Mouse (Mus musculus) brown adipose tissue, adult 24 weeks (tissue): ENCODE data around the gene A630076J17Rik. TPM values are rescaled to one million over a fixed set of nuclear protein-coding genes. Genes with fewer than 3 reads are reported as not detected.
A peak's percentile ranks its signal among the peaks of the same experiment; 100 is the strongest.

ENCODE experiments used
- H3K27ac ChIP-seq: fragments of 200-500 bp; replicated peaks from 2 replicates; pipeline ENCODE4 v1.5.1; 2012; ENCODE audit warnings: low read depth, mild to moderate bottlenecking, low read length
- H3K4me1 ChIP-seq: fragments of 200-500 bp; 2 replicates; pipeline ENCODE4 v1.6.1; 2012; ENCODE audit warnings: low read length, mixed read lengths; ENCODE audit not compliant: control insufficient read depth, insufficient read depth, insufficient read length
- H3K4me3 ChIP-seq: fragments of 200-500 bp; 2 replicates; pipeline ENCODE4 v1.5.1; 2012; ENCODE audit warnings: low read depth, mild to moderate bottlenecking, low read length, moderate library complexity; ENCODE audit not compliant: insufficient read depth
- polyA plus RNA-seq: library from polyadenylated mRNA; stranded (reverse); fragments of >200 nt; gene quantifications from 2 replicates; pipeline ENCODE4 v1.2.4, GENCODE M21; 2012; ENCODE audit not compliant: missing spikeins, insufficient read depth, insufficient read length

Gene A630076J17Rik
- polyA plus RNA-seq, 1 experiment = not detected

DNA sequence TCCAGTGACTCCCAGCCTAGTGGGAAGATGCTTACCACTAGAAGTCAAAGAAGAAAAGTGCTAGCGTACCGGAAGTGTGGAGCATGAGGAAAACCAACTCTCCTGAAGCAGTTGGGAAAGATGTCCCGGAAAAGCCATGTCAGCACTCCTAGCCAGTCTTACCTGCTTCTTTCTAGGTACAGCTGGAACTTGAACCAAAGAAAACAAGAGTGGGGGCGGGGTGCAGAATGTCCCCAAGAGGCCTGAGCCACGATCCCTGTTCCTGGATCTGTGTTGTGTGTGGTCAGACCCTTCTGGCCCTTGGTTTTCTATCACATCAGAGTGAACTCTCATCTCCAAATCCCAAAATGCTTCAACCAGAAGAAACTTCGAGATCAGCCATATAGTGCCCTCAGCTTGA is 16.5 kb downstream of the A630076J17Rik start:
- Histone ChIP-seq H3K27ac (no peak overlapping the region), H3K4me1 (peaks cover 3% of the 10 kb centered on the region; the same call in 1 of the 2 replicates), H3K4me3 (no peak overlapping the region)

DNA sequence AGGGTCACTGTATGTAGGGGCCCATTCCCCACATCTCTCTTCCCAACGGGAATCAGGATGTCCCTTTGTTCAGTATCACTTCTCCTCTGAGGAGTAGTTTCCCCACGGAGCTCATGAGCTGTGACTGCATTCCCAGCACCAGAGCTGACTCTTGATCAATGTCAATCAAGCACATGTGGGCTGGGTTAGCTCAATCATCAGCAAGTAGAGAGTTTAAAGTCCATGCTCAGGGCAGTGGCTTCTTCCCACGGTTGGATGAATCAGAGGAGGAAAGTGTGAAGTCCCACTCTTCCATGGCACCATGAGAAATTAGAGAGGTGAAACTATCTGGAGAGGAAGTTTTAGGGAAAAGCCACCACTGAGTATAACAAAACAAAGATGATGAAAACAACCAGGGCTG is 18.6 kb downstream of the A630076J17Rik start:
- Histone ChIP-seq H3K27ac (no peak overlapping the region), H3K4me1 (peaks cover 3% of the 10 kb centered on the region; the same call in 1 of the 2 replicates), H3K4me3 (no peak overlapping the region)

DNA sequence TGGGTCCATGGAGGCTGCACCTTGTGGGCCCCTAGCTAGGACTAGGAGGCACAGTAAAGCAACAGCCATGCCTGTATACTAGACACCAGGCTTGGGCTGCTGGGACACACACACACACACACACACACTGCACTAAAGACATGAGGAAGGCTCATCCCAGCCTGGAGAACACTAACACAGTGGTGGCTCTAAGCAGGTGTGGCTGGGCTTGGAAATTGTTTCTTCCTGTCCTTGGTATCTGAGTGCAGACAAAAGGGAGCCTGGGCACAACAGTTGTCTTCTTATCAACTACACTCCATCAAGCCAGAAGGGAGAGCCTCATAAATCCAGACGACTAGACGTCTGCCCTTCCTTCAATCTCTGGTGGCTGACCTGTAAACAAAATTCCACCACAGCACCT is 19.9 kb downstream of the A630076J17Rik start:
- no peak overlapping the region for H3K4me3 ChIP-seq
- H3K27ac ChIP-seq = no peak overlapping the region
- H3K4me1 ChIP-seq = peaks cover 3% of the 10 kb centered on the region; the same call in 1 of the 2 replicates

DNA sequence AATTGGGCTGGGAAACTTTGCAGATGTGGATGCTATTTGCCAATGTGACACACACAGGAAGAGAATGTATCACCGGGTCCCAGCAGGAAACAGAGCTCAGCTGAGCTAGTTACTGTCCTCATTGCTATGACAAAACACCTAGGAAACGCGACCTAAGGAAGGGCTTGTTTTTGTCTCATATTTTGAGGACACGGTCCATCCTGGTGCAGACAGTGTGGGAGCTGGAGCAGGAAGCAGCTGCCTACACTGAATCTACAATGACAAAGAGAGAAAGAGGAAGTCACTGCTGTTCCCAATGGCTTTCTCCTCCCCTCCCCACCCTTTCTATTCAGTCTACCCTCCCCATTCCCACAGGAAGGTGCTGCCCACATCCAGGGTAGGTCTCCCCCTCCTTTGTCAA is 21.6 kb downstream of the A630076J17Rik start:
- Histone ChIP-seq H3K4me1 (peaks cover 5% of the 10 kb centered on the region), H3K27ac (peak overlapping the region; percentile 80), H3K4me3 (no peak overlapping the region)

DNA sequence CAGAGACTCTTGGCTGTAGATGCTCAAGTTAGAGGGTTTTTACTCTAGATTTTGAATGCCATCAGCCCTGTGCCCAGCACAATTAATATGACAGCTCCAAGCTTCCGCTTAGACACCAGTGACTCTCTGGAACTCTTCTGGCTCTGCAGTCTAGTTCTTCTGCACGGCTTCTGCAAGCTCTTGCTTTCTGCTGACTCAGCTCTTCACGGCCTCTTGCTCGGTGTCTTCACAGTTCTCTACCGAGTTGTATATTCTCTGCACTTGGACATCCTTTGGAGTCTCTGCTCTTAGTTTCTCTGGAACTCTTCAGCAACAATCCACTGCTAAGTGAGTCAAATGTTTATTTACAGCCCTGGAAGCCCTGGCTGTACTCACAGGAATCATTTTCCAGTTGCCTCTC is 23.5 kb downstream of the A630076J17Rik start:
- no peak overlapping the region for H3K4me3 ChIP-seq
- peaks cover 12% of the 10 kb centered on the region for H3K4me1 ChIP-seq
- no peak overlapping the region for H3K27ac ChIP-seq

DNA sequence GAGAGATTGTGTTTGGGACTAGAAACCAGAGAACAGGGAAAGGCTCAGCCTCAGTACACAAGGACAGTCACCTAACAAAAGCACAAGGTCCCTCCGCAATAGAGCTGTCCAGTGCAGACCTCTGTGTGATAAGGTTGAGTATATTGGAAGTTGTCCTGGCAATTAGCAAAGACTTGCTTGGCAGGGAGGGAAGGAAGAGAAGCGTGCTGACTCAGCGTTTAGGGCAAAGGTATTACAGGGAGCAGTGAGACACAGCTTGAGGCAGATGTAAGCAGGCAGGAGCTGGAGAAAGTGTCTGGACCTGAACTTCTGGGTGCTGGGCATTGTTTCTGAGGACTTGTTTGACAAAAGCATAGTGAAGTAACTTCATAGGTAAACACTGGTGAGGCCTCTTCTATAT is 25.6 kb downstream of the A630076J17Rik start:
- H3K27ac ChIP-seq = no peak overlapping the region
- no peak overlapping the region for H3K4me3 ChIP-seq
- H3K4me1 ChIP-seq = peaks cover 17% of the 10 kb centered on the region

DNA sequence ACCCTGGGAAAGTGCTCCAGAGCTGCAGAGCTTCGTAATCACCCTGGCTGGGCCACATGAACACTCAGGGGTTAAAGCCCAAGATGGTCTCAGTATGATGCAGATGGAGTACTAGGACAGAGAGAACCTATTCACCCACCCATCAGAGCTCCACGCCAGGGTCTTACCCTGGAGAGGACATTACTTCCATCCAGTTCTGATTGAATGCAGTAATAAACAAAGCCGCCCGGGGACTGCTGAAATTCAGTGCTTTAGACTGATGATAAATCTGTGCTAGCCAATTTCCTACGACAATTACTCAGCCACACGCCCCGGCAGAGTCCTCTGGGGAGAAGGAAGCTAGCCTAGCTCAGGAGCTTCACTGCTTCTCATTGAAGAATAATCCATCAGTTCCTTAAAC is 26.3 kb downstream of the A630076J17Rik start:
- Histone ChIP-seq H3K27ac (no peak overlapping the region; the same call in 1 of the 2 replicates), H3K4me1 (peaks cover 23% of the 10 kb centered on the region), H3K4me3 (no peak overlapping the region)

DNA sequence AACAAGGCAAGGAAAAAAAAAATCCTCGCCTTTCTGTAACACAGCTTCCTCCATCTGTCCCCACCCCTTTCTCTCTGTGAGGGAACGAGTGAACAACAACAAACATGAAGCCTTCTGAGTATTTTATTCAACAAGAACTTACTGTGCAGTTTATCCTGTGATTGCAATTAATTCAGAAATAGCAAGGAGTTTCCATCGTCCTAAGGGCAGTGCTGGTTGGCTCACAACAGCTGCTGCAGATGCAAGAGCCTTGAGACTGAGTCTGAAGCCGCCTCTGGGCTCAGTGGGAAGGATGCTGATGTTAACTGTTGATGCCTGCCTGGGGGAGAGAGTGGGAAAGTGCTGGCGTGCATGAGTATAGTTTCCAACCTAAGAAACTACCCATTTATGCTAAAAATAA is 27.5 kb downstream of the A630076J17Rik start:
- H3K4me1 ChIP-seq = peaks cover 25% of the 10 kb centered on the region
- H3K27ac ChIP-seq = 0 out of 2 replicates have a peak overlapping the region, but pooled peaks have one; percentile 3
- H3K4me3 ChIP-seq = no peak overlapping the region

DNA sequence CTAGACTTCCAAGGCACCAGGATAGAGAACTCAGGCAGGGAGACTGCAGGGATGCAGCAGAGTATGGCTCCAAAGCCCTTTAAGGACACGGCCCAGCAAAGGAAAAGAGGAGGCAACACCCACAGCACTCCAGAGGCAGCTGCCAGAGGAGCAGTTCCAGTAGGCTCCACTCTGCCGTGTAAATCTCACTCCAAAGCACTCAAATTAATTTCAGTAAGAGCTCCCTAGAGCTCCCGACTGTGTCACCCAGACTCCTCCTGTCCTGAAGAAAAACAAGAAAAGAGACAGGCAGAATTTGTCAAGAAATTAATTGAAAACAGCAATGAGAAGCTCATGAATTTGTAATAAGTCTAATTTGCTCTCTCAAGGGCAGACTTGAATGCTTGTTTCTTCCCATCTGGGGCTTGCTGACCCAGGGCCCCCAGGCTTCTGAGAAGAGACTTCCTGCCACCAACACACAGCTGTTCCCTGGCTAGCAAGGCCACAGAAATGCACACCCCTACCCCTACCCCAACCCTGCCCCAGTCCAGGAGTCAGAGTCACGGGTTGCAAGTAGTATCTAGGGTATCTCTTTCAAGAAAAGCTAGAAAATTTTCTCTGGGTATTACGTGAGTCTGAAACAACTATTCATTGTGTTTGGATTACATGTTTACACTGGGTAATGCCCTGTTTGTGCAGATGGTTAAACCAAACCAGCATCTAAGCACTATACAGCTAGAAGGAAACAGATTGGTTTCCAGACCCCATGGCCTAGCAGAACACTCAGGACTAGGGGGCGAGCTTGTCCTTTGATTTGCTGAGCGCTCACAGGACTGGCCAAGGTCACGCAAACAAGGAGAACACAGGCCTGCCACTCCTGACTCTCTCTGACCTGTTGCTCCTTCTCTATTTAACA is 30.8 kb downstream of the A630076J17Rik start:
- Histone ChIP-seq H3K27ac (peak overlapping the region; percentile 85), H3K4me1 (peaks cover 22% of the 10 kb centered on the region), H3K4me3 (no peak overlapping the region)

DNA sequence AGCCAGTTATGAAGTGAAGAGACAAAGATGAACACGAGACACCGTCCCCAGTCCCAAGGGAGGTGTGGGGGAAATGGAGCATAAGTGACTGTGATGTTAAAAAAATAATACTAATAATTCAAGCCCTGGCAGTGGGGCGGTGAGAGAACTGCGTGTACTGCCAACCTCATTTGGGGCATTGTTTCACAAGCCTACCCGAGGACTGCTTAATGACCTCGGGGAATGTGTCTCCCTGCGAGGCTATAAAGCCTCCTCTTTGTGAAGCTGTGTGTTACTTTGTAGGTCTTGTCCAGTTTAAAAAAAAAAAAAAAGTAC is 31.4 kb downstream of the A630076J17Rik start:
- peak overlapping the region; percentile 85 for H3K27ac ChIP-seq
- H3K4me3 ChIP-seq = no peak overlapping the region
- H3K4me1 ChIP-seq = peaks cover 20% of the 10 kb centered on the region

DNA sequence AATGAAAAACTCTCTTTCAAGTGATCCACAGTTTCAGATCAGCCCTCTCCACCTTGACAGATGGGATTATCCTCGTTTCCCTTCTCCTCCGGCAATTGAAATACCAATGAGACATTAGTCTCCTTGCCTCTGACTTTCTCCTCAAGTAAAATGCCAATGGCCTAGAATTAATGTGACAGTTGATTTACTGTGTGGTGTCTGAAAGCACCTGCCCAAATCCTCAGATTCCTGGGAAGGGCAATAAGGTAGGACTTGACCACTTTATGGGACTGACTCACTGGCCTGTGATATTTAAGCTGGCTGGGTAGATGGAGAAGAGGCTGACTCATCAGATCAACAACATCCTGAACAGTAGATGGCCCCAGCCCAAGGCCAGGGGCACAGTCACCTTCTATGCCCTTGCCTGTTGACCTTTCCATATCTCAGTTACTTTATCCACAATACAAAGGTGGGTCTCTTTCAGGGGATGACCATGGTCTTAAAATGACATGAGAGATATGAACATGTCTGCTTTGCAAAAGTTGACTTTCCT is 36.5 kb downstream of the A630076J17Rik start:
- no peak overlapping the region for H3K27ac ChIP-seq
- peaks cover 2% of the 10 kb centered on the region; the same call in 1 of the 2 replicates for H3K4me1 ChIP-seq
- H3K4me3 ChIP-seq = no peak overlapping the region

DNA sequence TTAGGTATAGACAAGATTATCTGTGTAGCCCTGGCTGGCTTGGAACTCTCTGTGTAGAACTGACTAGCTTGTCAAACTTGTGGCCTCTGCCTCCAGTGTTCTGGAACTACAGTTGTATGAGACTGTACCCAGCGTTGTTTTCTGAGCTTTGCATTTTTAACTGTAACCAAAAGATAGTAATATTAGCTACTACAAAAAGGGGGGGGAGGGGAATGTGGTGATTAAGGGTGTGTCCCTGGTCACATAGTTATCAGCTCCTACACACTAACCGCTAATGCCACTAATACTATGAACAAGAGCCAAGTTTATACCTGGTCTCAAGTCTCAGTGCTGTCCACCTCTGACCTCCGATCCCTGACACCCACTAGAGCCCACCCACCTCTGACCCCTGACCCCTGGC is 42.0 kb downstream of the A630076J17Rik start:
- Histone ChIP-seq H3K4me3 (no peak overlapping the region), H3K27ac (no peak overlapping the region), H3K4me1 (0 out of 2 replicates have a peak, but pooled peaks cover 2% of the 10 kb centered on the region)

DNA sequence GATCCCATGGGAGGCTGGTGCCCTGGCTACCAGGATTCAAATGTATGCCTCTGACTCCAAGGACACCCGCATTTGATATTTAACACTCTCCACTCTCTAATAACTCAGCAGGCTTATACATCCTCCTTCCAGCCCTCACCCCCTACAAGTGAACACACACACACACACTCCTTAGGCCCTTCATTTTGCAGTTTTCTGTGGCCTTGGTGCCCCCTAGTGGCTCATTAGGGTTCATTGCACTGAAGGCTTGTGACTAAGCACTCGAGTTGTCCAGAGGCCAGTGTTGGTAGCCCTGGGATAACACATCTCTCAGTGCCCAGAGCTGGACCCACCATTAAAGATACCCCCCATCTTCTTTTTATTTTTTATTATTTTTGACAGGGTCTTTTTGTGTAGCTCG is 43.4 kb downstream of the A630076J17Rik start:
- H3K4me3 ChIP-seq = no peak overlapping the region
- no peaks in the 10 kb centered on the region for H3K4me1 ChIP-seq

DNA sequence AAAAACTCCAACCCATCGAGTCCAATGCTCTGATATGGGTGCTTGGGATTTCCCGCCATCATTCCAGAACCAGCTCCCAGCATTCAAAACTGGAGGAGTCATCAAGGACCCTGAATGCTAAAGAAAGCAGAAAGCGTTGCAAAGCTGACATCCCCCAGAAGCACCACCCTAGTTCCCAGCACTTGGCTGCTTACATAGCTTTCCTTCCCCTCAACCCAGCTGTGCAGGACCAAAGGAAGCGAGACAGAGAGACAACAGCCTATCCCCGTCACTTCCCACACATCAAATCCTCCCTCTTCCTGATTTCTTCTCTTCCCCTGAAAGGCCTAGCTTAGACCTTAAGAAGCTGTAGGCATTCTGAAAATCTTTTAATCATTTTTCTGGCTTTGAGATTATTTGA is 44.9 kb downstream of the A630076J17Rik start:
- 0 out of 2 replicates have a peak overlapping the region, but pooled peaks have one; percentile 6 for H3K27ac ChIP-seq
- H3K4me3 ChIP-seq = no peak overlapping the region
- H3K4me1 ChIP-seq = no peaks in the 10 kb centered on the region

More for the DNA sequence above, 43.4 kb downstream of the A630076J17Rik start:
- H3K27ac ChIP-seq = no peak overlapping the region

DNA sequence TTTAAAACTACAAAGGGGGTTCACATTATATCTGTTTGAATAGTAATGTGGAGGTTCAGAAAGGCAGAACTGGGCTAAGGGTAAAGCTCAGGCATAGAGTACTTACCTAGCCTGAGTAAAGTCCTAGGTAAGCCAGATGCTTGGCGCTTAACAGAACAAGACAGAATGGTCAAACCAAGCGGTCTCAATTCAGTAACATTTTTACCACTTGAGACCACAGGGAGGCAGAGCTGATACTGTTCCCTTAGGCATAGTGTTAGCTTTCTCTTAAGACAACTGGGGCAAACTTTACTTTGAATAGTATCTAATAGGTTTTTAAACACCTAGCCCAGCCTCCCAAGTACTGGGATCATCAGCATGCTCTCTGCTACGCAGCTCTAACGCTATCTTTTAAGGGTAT is 45.6 kb downstream of the A630076J17Rik start:
- Histone ChIP-seq H3K4me3 (no peak overlapping the region), H3K4me1 (no peaks in the 10 kb centered on the region), H3K27ac (no peak overlapping the region)

DNA sequence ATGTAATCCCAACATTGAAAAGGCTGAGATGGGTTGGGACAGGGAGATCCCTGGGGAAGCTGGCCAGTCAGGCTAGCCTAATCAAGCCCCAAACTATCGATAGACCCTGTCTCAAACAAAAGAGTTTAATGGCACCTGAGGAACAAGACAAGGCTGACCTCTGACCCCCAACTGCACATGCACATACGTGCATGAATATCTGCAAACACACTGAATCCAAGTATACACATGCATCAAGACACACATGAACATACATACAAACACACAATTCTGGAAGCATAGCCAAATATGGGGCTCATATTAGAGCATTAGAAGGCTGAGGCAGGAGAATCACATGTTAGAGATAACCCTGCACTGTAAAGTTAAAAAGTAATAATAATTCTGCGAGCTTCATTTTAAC is 46.2 kb downstream of the A630076J17Rik start:
- Histone ChIP-seq H3K4me1 (no peaks in the 10 kb centered on the region), H3K4me3 (no peak overlapping the region), H3K27ac (no peak overlapping the region)
